Mouse (Mus musculus) kidney, adult 9 months (tissue): Measurements from ENCODE around the gene Fkbp11.

ENCODE experiments used
- DNase-seq: peaks from one replicate; pipeline ENCODE4 v3.0.0; 2022

The Fkbp11 gene

DNA sequence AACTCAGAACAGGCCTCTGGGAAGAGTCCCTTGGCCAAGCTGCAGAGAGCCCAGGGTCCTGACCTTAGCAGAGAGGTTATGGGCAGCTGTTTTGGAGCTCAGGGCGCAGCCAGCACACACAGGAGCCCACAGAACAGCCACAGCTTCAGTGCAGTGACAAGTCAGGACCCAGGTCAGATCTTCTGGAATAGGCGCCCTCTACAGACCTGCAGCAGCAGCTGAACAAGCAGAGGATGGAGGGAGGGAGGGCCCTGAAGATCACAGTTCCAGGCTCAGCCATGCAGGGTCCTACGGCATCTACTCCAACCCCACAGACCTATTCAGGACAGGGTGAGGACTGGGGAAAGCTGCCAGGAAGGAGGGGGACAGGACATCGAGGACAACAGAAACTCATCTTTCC, 10.8 kb upstream of the Fkbp11 start:
- DNase-seq = no peak

DNA sequence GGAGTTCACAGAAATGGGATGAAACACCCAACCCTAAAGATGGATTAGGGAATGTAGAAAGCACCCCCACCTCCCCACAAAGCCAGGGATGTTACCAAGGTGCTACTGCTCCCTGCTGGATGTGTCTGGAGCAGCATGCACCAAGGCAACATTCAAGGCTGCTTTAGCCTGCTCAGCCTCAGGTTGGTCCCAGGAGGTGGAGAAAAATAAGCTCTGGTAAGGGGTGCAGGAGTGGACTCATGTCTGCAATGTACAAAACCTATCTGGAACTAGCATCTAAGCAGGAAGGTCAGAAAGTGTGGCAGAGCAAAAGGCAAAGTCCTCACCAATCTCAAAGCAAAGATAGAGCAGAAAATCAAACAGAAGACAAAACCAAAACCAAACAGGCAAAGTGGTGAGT, 9.9 kb upstream of the Fkbp11 start:
- peak; percentile 59 for DNase-seq

DNA sequence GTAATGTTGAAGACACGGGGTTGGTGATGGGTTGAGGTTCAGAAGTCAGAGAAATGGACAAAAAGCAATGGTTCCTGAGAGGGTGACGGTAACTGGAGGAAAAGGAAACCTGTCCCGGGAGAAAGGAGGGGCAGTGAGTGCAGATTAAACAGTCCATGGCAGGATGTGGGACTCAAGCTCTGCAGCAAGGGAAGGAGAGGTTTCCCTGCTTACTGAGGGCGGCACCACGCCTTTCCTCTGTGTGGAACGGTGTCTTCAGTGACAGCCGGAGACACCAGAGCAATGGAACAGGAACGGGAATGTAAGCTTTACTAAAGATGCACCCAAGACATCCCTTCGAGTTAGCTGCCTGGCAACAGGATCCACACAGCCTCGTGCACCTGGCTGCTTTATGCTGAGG, 8.5 kb upstream of the Fkbp11 start:
- peak; percentile 21 for DNase-seq

DNA sequence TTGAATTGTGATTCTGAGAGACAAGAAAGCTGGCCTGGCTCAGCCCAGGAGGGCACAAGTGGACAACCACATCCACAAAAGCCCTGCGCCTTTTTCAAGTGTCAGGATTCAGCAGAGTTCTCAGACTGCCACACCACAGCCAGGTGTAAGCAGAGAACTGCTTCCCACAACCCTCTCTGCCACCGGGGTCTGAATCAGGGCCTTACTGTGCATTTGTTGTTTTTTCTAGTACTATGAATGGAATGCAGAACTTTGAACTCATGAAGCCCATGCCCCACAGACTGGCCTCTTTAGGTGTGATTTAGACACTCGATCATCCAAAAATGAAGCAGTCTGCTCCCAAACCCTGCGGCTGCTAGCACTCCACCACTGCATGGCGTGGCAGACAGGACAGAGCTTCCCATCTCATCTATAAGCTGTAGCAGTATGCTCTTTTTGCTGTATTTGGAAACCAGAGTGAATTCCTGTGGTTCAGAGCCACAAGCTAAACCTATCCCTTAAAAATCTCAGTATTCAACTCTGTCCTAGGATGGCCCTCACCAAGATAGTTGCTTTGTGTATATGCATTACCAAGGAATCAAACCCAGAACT, 6.1 kb upstream of the Fkbp11 start:
- peak; percentile 57 for DNase-seq

DNA sequence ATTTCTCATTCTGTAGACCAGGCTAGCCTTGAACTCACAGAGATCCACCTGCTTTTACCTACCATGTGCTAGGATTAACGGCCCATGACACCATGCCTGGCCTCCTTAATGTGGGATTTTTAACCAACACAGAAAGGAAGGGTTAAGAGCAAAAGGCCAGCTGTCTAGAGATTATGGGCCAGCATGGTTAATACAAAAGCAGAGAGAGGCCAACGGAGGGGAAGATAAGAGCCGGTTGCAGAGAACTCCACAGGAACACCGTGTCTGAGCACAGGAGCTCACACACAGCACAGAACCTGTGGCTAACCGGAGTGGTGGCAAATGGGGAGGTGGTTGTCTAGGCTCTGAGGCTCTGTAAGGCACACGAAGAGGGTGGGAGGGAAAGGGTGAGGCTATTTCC, 5.4 kb upstream of the Fkbp11 start:
- no peak for DNase-seq

DNA sequence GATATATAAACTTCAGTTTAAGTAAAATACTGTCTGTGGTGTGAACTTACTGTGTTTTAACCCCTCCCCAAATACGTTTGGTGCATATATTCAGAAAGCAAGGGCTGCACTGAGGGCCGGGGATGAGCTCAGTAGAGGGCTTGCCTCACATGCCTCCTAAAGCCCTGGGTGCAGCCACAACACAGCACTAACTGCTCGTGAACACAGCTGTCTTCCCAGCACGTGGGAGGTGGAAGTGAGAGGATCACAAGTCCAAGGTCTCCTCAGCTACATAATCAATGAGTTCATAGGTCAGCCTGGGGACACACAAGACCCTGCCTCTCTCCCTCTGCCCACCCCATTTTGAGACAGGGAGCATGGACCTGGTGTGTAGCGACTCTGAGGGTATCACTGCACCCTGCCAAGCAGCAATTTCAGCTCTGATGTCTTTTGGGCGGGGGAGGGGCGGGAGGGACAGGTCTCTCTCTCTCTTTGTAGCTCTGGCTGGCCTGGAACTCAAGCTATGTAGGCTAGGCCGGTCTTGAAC, 4.1 kb upstream of the Fkbp11 start:
- DNase-seq = no peak

DNA sequence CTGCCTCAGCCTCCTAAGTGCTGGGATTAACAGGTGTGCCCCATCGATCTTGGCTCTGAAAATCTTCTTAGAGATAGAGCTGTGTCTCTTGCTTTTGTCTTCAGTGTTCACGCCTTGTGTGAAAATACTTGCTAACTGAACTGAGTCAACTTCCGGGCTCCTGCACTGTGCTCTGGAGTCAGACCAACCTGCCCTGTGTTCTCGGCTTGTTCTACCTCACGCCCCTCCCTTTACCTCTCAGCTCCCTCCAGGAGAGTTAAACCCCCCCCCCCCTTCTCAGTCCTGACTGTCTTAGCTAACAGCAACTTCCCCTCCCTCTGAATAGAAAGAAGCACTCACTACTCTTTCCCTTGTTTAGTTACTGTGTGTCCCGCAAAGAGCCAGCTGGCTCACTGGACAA, 2.8 kb upstream of the Fkbp11 start:
- DNase-seq = no peak

DNA sequence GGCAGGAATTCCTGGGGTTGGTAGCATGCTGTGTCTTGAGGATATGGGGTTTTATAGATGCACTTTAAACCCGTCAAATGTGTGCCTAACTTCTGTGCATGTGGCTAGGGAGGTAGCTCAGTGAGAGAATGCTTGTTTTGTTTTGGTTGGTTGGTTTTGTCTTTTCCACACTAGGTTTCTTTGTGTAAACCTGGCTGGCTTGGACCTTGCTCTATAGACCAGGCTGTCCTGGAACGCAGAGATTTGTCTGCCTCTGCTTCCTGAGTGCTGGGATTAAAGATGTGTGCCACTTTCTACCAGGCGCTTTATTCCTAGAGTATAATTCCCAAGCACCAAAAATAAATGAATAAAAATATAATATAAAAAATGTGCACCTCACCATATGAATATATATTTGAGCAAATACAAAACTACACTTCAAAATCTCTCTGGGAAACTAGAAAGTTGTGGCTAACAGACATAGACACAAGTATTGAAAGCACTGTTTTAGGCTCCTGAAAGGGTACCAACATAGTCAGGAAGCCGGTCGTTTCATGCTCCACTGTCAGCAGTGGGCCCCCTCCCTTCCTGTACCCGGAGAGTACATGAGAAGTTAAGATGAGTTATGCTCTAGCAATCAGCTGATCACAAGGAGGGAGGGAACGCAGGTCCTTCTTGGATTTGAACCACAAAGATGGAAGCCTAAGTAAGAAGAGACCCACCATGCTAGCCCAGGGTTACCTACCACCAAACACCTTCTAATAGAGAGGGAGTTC, 2.0 kb upstream of the Fkbp11 start:
- peak; percentile 43 for DNase-seq

DNA sequence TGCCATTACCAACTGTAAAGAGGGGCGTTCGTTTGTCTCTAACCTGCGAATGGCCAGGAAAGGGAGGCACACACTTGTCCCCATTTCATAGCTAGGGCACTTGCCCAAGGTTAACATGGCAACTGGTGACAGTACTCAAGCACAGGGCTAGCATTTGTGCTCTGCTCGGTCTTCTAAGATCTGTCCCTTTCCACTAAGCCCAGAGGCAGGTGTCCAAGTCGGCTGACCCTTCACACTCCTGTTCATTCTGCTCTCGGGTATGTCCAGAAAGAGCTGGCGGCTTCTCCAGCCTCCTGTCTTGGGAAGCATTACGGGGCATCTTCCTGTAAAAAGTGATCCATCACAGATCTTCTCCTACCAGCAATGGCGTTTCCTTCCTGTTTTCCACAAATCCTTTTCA, 368 bp upstream of the Fkbp11 start:
- peak; percentile 61 for DNase-seq

DNA sequence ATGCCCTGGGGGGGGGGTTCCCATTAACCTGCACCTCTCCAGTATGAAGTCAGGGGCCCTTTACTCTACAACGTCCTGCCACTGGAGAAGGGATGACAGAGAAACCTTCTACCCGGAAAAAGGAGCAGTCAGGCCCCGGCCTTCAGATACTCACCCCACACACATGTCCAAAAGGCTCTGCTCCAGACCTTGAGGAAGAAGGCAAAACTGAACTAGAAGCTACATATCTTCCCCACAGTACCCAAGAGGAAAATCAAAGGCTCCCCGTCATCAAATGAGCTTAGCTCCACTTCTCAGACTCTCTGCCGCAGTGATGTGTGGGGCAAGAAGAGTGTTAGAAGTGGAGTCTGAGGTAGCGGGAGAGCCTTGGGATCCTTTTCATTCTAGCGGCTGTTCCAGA, 1.3 kb downstream of the Fkbp11 start:
- no peak for DNase-seq

DNA sequence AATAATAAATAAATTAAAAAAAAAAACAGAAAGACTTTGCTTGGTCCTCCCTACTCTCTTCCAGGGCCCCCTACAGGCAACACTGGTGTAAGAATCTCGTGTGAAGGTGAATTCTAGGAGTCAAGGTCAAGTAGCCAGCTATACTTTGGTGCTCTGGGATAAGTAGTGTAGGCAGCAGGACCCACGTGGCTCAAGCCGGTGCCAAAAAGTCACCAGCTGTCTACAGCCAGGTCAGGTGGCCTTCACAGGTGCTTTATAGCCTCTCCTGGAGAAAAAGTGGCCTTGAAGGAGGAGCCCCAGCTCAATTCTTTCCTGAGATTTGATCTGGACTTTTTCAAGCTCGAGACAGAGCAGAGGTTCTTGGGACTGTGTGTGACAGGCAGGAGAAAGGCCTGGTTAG, 1.9 kb downstream of the Fkbp11 start:
- DNase-seq = peak; percentile 55

DNA sequence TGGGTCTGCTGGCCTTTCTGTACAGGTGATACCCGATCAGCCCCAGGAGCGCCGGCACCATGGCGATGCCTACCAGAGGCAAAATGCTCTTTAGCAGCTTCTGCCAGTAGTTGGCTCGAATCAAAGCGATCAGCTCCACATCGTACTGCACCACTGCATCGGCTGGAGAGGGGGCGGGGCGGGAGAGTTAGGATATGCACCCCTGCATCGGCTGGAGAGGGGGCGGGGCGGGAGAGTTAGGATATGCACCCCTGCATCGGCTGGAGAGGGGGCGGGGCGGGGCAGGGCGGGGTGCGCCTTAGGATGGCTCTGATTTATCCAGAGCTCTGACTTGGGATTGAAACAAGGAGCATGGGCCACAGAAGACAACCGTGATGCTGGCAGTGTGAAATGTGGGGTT, 3.6 kb downstream of the Fkbp11 start:
- DNase-seq = no peak

DNA sequence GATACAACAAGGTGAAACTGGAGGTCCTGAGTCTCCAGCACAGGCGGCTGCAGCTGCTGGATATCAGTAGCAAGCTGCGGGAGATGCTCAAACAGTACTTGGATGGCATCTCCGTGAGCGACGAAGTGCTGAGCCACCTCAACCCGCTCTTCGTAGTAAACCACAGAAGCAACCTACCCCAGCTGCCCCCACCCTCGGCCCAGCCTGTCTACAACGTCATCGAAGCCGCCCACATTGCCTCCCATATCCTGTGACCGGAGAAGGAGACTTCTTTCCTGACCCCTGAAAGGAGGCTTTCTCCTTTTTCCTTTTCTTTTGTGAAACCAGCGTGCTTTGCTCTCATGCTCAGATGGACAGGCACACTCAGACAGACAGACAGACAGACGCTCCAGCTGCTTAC, 5.1 kb downstream of the Fkbp11 start:
- no peak for DNase-seq

DNA sequence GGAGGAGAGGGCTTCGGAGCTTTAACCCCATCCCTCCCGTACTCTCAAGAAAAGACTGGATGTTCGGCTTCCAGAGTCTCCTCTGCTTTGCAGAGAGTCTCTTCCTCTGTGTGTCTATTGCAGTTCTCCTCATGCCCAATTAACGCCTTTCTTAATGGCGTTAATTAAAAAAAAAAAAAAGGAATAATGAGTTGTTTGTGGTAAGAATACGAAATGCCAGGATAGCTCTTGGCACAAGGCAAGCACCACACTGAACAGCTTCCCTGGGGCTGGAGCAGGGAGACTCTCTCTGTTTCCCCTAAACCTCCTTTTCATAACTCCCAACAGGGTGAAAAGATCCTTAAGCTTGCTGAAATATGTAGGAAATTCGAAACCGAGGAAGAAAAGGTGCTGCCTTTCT, 5.8 kb downstream of the Fkbp11 start:
- DNase-seq = no peak

DNA sequence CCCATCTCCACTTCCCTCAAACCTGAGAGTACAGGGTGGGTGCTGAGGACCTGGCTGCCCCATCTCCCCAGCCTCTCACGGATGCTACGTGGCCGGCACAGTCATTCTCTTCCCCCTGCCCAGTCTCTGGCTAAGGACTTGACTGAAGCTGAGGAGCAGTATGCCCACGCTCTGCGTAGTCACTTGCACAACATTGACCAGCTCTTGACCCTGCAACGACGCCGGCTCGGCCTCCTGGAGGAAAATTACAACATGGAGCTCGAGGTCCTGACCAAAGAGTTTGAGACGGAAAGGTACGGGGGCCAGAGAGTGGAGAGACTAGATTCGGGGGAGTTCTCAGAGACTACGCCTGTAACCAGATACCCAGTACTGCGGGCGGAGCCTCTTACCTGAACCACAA, 10.7 kb downstream of the Fkbp11 start:
- DNase-seq = no peak

DNA sequence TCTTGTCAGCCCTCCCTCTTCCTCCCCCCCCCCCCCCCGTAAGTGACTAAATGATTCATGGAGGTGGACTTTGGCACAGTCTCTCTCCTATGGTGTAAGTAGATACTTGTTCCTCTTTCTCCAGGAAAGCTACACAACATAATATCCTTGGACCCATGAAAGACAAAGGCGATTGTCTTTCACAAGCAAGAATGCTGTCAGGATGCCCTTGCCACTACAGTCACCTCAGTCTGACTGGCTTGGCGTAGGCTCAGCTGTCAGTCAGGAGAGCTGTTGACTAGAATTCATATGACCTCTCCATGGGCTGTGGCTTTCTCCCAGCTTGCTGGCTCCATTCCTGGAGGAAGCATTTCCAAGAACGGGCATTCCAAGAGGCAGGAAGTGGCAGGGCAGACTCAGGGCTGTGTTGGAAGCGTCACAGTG, 13.8 kb downstream of the Fkbp11 start:
- DNase-seq = peak; percentile 71

DNA sequence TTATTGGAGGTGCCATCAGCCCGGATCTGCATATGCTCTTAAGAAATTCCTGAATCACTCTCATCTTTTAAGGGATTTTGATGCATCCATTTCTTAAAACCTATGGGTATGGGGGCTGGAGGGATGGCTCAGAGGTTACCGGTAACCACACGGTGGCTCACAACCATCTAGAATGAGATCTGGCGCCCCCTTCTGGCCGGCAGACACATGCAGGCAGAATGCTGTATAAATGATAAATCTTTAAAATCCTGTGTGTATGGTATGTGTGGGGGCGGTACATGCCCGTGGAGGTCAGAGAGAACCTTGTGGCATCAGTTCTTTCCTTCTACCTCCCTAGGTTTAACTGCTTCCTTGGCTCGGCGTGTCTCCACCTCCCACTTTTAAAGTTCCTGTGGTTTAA, 17.6 kb downstream of the Fkbp11 start:
- peak; percentile 61 for DNase-seq

DNA sequence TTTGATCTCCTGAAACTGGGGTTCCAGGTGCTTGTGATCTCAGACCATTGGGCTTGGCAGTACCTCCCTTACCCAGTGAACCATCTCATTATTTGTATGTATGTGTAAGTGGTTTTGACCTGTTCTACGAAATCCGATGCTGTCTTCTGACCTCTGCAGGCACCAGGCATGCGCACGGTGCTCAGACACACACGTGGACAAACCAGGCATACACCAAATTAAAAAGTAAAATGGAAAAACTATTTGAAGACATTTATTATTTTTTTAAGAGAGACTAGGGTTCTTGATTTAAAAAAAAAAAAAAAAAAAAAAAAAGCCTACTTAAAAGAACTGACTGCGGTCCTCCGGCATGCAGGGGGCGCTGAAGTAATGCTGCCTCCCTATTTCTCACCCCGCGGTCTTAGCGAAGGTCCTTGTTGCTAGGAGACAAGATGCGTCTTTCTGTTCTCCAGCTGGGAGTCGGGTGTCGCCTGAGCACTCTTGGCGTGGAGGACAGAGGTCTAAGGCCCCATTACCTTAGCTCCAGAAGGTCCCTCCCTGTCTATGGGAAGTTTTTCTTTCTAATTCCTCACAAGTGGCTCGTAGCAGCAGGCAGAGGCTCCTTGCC, 20.1 kb downstream of the Fkbp11 start, which contains the start of gene Ccdc65:
Gene Ccdc65 (plus strand): TSS at position 442 of the 607 bp plus-strand sequence.
- DNase-seq = peak; percentile 96

DNA sequence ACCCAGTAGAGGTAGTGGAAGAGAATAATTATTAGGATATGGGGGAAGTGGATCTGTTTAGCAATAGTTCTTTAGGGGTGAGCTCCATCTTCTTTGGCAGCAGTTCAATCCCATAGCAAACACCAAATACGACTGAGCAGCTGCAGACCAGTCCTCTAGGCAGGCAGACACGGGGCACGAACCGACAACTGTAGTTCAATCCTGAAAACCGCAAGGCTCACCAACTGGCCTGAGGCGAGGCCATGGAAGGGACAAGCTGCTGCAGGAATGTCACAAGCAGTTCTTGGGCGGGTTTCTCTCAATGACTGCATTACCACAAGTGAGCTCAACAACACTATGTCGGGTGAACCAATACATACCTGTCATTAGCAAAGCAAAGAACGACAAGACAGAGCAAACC, 23.7 kb downstream of the Fkbp11 start:
- no peak for DNase-seq

DNA sequence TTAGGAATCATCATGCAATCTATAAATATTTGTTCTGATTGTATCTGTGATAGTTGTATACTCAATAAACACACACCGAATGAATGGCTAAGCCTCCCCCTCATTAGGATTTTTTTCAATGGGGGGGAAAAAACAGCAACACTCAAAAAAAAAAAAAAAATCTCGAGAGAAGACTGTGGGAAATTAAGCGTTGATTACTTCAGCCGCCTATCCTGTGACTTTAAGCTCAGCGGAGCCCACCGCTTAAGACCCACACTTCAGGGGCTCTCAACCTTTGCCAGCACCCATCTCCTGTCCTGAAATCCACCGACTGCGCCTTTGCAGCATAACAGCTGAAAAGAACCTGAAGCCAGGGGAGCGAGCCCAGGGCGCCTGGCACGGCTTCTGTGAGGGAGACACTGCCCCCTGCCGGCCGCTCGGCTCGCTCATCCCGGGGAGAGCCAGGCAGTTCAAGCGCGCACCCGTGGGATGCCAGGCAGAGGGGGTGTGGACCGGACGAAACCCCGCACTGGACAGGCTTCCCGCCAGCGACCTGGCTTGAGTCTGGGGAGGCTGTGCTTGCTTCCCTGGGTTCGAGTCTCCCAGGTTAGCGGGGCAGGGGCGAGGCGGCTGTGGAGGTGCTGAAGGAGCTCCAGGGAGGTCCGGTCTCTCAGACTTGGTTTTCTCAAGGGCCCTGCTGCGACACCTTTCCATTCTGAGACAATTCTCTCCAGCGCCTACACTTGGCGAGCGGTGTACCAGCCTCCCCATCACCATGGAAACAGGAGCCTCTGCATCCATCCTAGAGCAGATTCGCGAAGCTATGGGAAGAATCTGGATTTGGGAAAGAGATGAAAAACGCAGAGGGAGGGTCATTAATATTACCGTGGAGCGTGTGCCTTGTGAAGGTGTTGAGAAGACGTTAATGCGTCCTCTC, 28.6 kb downstream of the Fkbp11 start:
- DNase-seq = peak; percentile 89

DNA sequence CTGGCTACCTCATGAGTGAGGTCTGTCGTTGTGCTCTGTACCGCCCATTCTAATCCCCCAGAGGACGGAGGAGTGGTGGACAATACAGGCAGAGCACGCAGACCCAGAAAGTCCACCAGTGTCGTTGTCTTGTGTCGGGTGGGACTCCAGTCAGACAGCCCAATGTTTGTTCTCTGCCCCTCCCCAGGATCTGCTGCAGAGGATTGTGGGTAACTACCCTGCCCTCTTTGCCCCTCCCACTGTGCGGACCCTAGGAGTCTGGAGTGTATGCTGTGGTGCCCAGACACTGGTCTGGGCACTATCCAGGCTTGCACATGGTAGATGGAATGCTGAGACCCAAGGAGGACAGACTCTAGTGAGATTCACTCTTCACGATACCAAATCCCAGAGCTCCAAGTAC, 31.8 kb downstream of the Fkbp11 start:
- no peak for DNase-seq

DNA sequence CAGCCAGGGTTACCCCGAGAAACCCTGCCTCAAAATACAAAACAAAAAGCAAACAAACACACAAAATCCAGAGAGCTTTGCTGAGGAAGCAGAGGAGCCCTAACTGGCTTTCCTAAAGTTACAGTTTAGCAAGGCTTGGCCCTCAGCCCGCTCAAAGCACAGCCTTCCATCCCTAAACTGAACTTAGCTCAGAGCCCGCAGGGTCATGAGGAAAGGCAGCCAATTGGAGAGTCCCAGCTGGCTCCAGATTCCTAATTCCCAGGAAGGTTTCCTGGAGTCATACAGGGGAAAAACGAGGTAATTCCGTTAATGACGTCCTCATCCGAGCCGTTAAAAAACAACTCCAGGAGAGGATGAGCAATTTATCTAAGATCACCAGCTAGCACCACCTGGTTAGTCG, 32.3 kb downstream of the Fkbp11 start:
- peak; percentile 92 for DNase-seq

DNA sequence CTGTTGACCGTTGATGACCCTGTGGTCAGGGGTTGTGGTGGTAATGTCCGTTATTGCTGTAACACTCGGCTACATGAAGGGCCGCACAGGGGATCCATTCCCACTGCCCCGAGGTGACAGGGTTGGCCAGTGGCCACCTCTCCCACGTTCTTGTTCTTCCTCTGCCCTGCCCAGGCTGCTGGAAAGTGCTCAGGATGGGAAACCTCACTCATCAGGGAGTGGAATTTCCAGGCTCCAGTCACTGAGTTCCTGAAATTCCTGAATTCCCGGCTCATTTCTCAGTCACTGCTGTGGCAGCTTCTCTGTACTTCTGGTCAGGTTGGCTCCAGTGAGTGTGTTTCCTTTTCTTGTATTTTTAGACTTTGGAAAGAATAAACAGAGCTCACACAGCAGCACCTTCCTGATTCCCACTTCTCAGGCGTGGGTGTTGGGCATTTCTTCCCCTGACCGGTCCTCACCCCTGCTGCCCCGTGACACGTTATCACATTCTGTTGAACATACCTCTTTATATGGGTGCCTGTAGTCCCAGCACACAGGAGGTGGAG, 35.8 kb downstream of the Fkbp11 start:
- DNase-seq = peak; percentile 75
